Mouse (Mus musculus): ENCODE measurements around the gene Hfe. TPM values are rescaled to one million over a fixed set of nuclear protein-coding genes. Genes with fewer than 3 reads are reported as not detected.

The Hfe gene
- polyA plus RNA-seq, 1 experiment from 2014 or later, result 2.2 TPM

- Histone ChIP-seq H3K9ac (ENCODE audit: low read length) (peak overlapping the region; percentile 89), H3K9me3 (ENCODE audit: control insufficient read depth, low read length) (no peaks in the 10 kb centered on the region), H3K27ac (ENCODE audit: low read depth, low read length) (peak overlapping the region; percentile 99), H3K4me3 (ENCODE audit: low read depth, low read length) (peak overlapping the region; percentile 49), H3K27me3 (ENCODE audit: control insufficient read depth, insufficient read depth, low read length) (no peaks in the 10 kb centered on the region), H3K4me1 (replicated peaks; ENCODE audit: control insufficient read depth, insufficient read depth, low read length) (no peaks in the 10 kb centered on the region; the same call in 1 of the 2 replicates), H3K4me2 (ENCODE audit: low read depth, low read length, severe bottlenecking) (peak overlapping the region; percentile 95), H3K36me3 (ENCODE audit: control insufficient read depth, insufficient read depth, low read length) (no peaks in the 10 kb centered on the region)
- no peak for DNase-seq (ENCODE audit: low spot score)
- no peak for ATAC-seq (replicated peaks; ENCODE audit: low FRiP score)
- WGBS, result 38% methylated on average over 13 of the region's 13 CpGs
Observed at GRCm38 (mm10) chr13:23740256-23740840, 29.7 kb upstream of the Hfe start.

DNA sequence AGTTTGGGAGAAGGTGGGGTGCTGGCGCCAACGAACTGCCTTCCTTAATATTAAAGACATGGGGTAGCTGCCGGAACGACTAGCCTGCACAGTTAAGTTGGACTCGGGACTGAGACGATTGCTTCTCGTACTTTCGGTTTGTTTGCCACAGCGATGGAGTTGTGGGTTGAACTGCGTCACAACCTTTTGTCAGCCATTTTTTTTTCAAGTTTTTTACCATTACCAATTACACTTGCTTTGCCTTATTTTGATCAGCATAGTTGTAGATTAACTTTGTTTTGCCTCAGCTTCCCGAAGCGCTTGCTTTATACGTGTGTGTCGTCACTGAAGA lies 29.2 kb upstream of the Hfe start:
- DNase-seq (ENCODE audit: low spot score) (no peak), ATAC-seq (replicated peaks; ENCODE audit: low FRiP score) (no peak)
- no peaks in the 10 kb centered on the region; the same call in 1 of the 2 replicates for H3K4me1 ChIP-seq (replicated peaks; ENCODE audit: control insufficient read depth, insufficient read depth, low read length)
- H3K4me2 ChIP-seq (ENCODE audit: low read depth, low read length, severe bottlenecking), result peak overlapping the region; percentile 95
- H3K9ac ChIP-seq (ENCODE audit: low read length), result peak overlapping the region; percentile 89
- no peaks in the 10 kb centered on the region for H3K36me3 ChIP-seq (ENCODE audit: control insufficient read depth, insufficient read depth, low read length)
- no peaks in the 10 kb centered on the region for H3K9me3 ChIP-seq (ENCODE audit: control insufficient read depth, low read length)
- 2% methylated on average over 14 of the region's 14 CpGs for WGBS
- H3K27ac ChIP-seq (ENCODE audit: low read depth, low read length), result peak overlapping the region; percentile 99
- no peaks in the 10 kb centered on the region for H3K27me3 ChIP-seq (ENCODE audit: control insufficient read depth, insufficient read depth, low read length)
- H3K4me3 ChIP-seq (ENCODE audit: low read depth, low read length), result peak overlapping the region; percentile 49

GRCm38 (mm10) chr13:23739069-23739921 lies 28.6 kb upstream of the Hfe start:
- peak overlapping the region; percentile 49 for H3K4me3 ChIP-seq (ENCODE audit: low read depth, low read length)
- no peaks in the 10 kb centered on the region; the same call in 1 of the 2 replicates for H3K4me1 ChIP-seq (replicated peaks; ENCODE audit: control insufficient read depth, insufficient read depth, low read length)
- peak; percentile 95 for DNase-seq (ENCODE audit: low spot score)
- H3K27me3 ChIP-seq (ENCODE audit: control insufficient read depth, insufficient read depth, low read length), result no peaks in the 10 kb centered on the region
- WGBS, result under 1% methylated on average over 39 of the region's 39 CpGs
- no peaks in the 10 kb centered on the region for H3K9me3 ChIP-seq (ENCODE audit: control insufficient read depth, low read length)
- H3K4me2 ChIP-seq (ENCODE audit: low read depth, low read length, severe bottlenecking), result peak overlapping the region; percentile 95
- peak overlapping the region; percentile 99 for H3K27ac ChIP-seq (ENCODE audit: low read depth, low read length)
- H3K9ac ChIP-seq (ENCODE audit: low read length), result peak overlapping the region; percentile 89
- H3K36me3 ChIP-seq (ENCODE audit: control insufficient read depth, insufficient read depth, low read length), result no peaks in the 10 kb centered on the region
- ATAC-seq (replicated peaks; ENCODE audit: low FRiP score), result peak; percentile 84

GRCm38 (mm10) chr13:23738677-23739068 lies 28.0 kb upstream of the Hfe start, which contains the start of gene Hist1h1c:
Hist1h1c (plus strand) TSS chr13:23738808.
- DNase-seq (ENCODE audit: low spot score) (peak; percentile 96), ATAC-seq (replicated peaks; ENCODE audit: low FRiP score) (peak; percentile 96)
- Histone ChIP-seq H3K36me3 (ENCODE audit: control insufficient read depth, insufficient read depth, low read length) (no peaks in the 10 kb centered on the region), H3K4me2 (ENCODE audit: low read depth, low read length, severe bottlenecking) (peak within 1 kb of the TSS; percentile 95), H3K4me3 (ENCODE audit: low read depth, low read length) (peak within 1 kb of the TSS; percentile 49), H3K4me1 (replicated peaks; ENCODE audit: control insufficient read depth, insufficient read depth, low read length) (no peaks in the 10 kb centered on the region; the same call in 1 of the 2 replicates), H3K27me3 (ENCODE audit: control insufficient read depth, insufficient read depth, low read length) (no peaks in the 10 kb centered on the region), H3K9ac (ENCODE audit: low read length) (peak within 1 kb of the TSS; percentile 89), H3K9me3 (ENCODE audit: control insufficient read depth, low read length) (no peaks in the 10 kb centered on the region), H3K27ac (ENCODE audit: low read depth, low read length) (peak within 1 kb of the TSS; percentile 99)
- WGBS, result under 1% methylated on average over 30 of the region's 38 CpGs

- H3K4me1 ChIP-seq (replicated peaks; ENCODE audit: control insufficient read depth, insufficient read depth, low read length), result no peaks in the 10 kb centered on the region; the same call in 1 of the 2 replicates
- DNase-seq (ENCODE audit: low spot score) (no peak), ATAC-seq (replicated peaks; ENCODE audit: low FRiP score) (no peak)
- H3K27ac ChIP-seq (ENCODE audit: low read depth, low read length), result peak overlapping the region; percentile 99
- WGBS, result 25% methylated on average over 4 of the region's 4 CpGs
- peak overlapping the region; percentile 49 for H3K4me3 ChIP-seq (ENCODE audit: low read depth, low read length)
- H3K9ac ChIP-seq (ENCODE audit: low read length), result peak overlapping the region; percentile 89
- H3K9me3 ChIP-seq (ENCODE audit: control insufficient read depth, low read length), result no peaks in the 10 kb centered on the region
- no peaks in the 10 kb centered on the region for H3K36me3 ChIP-seq (ENCODE audit: control insufficient read depth, insufficient read depth, low read length)
- H3K27me3 ChIP-seq (ENCODE audit: control insufficient read depth, insufficient read depth, low read length), result no peaks in the 10 kb centered on the region
- H3K4me2 ChIP-seq (ENCODE audit: low read depth, low read length, severe bottlenecking), result peak overlapping the region; percentile 95
Observed at GRCm38 (mm10) chr13:23738041-23738440, 27.4 kb upstream of the Hfe start.

- Histone ChIP-seq H3K36me3 (ENCODE audit: control insufficient read depth, insufficient read depth, low read length) (no peaks in the 10 kb centered on the region), H3K4me1 (replicated peaks; ENCODE audit: control insufficient read depth, insufficient read depth, low read length) (no peaks in the 10 kb centered on the region; the same call in 1 of the 2 replicates), H3K9ac (ENCODE audit: low read length) (no peak overlapping the region), H3K27ac (ENCODE audit: low read depth, low read length) (no peak overlapping the region), H3K9me3 (ENCODE audit: control insufficient read depth, low read length) (no peaks in the 10 kb centered on the region), H3K27me3 (ENCODE audit: control insufficient read depth, insufficient read depth, low read length) (no peaks in the 10 kb centered on the region), H3K4me3 (ENCODE audit: low read depth, low read length) (no peak overlapping the region), H3K4me2 (ENCODE audit: low read depth, low read length, severe bottlenecking) (no peak overlapping the region)
- no peak for DNase-seq (ENCODE audit: low spot score)
- no peak for ATAC-seq (replicated peaks; ENCODE audit: low FRiP score)
- WGBS, result 75% methylated on average over 5 of the region's 5 CpGs
Observed at GRCm38 (mm10) chr13:23737091-23737490, 26.4 kb upstream of the Hfe start.

DNA sequence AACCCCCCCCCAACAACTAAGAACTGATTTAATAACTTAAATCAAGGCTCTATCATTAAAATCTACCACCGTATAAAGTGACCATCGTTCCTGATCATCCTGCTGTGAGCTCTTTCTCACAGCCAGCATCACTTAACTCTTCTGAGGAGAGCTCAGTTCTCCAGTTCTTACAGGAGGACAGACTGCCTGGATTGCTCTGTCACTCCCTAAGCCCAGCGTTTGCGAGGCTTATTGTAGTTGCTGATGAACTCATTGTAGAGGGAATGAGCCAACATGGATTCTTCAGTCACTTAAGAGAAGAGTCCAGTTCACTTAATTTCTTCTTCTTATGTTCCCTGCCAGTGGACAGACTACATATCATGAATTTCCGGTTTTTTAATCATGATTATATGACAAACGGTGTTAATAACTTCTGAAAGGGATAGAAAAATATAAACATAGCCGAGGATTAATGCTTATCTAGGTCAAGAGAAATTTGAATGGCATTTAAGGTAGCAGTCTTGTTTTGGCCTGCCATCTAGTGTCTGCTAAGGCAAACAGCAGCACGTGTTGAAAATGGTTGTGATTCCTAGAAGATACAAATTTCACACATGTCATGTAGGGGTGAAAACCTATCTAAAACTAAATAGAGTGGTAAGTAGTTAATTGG lies 21.6 kb upstream of the Hfe start:
- 28% methylated on average over 8 of the region's 8 CpGs for WGBS
- ATAC-seq (replicated peaks; ENCODE audit: low FRiP score), result no peak
- no peak overlapping the region for H3K27ac ChIP-seq (ENCODE audit: low read depth, low read length)

GRCm38 (mm10) chr13:23730479-23730878 lies 19.8 kb upstream of the Hfe start:
- Histone ChIP-seq H3K27me3 (ENCODE audit: control insufficient read depth, insufficient read depth, low read length) (no peaks in the 10 kb centered on the region), H3K4me1 (replicated peaks; ENCODE audit: control insufficient read depth, insufficient read depth, low read length) (no peaks in the 10 kb centered on the region), H3K9me3 (ENCODE audit: control insufficient read depth, low read length) (no peaks in the 10 kb centered on the region), H3K36me3 (ENCODE audit: control insufficient read depth, insufficient read depth, low read length) (no peaks in the 10 kb centered on the region), H3K9ac (ENCODE audit: low read length) (no peak overlapping the region), H3K27ac (ENCODE audit: low read depth, low read length) (no peak overlapping the region), H3K4me3 (ENCODE audit: low read depth, low read length) (no peak overlapping the region), H3K4me2 (ENCODE audit: low read depth, low read length, severe bottlenecking) (no peak overlapping the region)
- WGBS, result 66% methylated on average over 8 of the region's 8 CpGs
- no peak for ATAC-seq (replicated peaks; ENCODE audit: low FRiP score)
- DNase-seq (ENCODE audit: low spot score), result no peak

More for the DNA sequence above, 21.6 kb upstream of the Hfe start:
- Histone ChIP-seq H3K27me3 (ENCODE audit: control insufficient read depth, insufficient read depth, low read length) (no peaks in the 10 kb centered on the region), H3K4me1 (replicated peaks; ENCODE audit: control insufficient read depth, insufficient read depth, low read length) (no peaks in the 10 kb centered on the region), H3K9ac (ENCODE audit: low read length) (no peak overlapping the region), H3K4me2 (ENCODE audit: low read depth, low read length, severe bottlenecking) (no peak overlapping the region), H3K4me3 (ENCODE audit: low read depth, low read length) (no peak overlapping the region), H3K9me3 (ENCODE audit: control insufficient read depth, low read length) (no peaks in the 10 kb centered on the region), H3K36me3 (ENCODE audit: control insufficient read depth, insufficient read depth, low read length) (no peaks in the 10 kb centered on the region)
- no peak for DNase-seq (ENCODE audit: low spot score)
